In the genomic region with DNA sequence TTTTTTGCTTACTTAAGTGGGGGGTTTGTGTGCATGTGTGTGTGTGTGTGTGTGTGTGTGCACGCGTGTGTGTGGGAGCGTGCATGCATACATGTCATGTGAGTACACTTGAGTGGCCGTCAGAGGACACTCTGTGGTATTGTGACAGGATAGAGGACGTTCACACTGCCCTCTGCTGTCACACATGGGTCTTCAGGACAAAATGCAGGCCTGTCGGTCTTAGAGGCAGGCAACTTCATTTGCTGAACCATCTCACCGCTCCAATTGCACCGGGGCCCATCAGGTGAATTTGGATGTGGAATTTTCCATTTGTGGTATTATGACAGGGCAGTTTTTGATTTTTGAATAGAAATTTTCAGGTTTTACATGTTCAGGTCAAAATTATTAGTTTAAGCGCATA, we compare ENCODE assay signal across 9 mouse cellular contexts. TPM values are rescaled to one million over a fixed set of nuclear protein-coding genes. Genes with fewer than 3 reads are reported as not detected.
DNase-seq lines count a peak whose midpoint lies in the region; ATAC-seq lines count a peak whose summit lies in the region.
"Had no signal": no experiment of that assay in that cellular context is flagged by ENCODE, and none has a peak within 500 bp of the region (broad histone marks: within the 10 kb centered on the region; RNA-seq: fewer than 3 reads in every experiment).

No protein-coding gene starts in this region.

- H3K27me3 ChIP-seq in forebrain, embryonic 10.5 days (ENCODE audit: poor library complexity, severe bottlenecking), result no peaks in the 10 kb centered on the region
- no peaks in the 10 kb centered on the region for H3K27me3 ChIP-seq in forebrain, embryonic 16.5 days (replicated peaks; ENCODE audit: control insufficient read depth, insufficient read depth, low read length)
- H3K27me3 ChIP-seq in neural tube, embryonic 11.5 days (ENCODE audit: control insufficient read depth, insufficient read depth, low read length), result no peaks in the 10 kb centered on the region
- H3K27me3 ChIP-seq in embryonic facial prominence, embryonic 12.5 days, result no peaks in the 10 kb centered on the region
- H3K27me3 ChIP-seq: Patski had no signal

- no peaks in the 10 kb centered on the region for H3K9me3 ChIP-seq in forebrain, embryonic 10.5 days
- H3K9me3 ChIP-seq in forebrain, embryonic 16.5 days (ENCODE audit: control insufficient read depth, low read length), result no peaks in the 10 kb centered on the region
- no peaks in the 10 kb centered on the region for H3K9me3 ChIP-seq in neural tube, embryonic 11.5 days (ENCODE audit: control insufficient read depth, low read length)
- no peaks in the 10 kb centered on the region for H3K9me3 ChIP-seq in embryonic facial prominence, embryonic 12.5 days

- H3K4me2 ChIP-seq in forebrain, embryonic 16.5 days (ENCODE audit: low read length), result no peak overlapping the region
- H3K4me2 ChIP-seq in neural tube, embryonic 11.5 days (ENCODE audit: low read depth), result no peak overlapping the region
- H3K4me2 ChIP-seq in embryonic facial prominence, embryonic 12.5 days (replicated peaks), result no peak overlapping the region

- peaks cover 11% of the 10 kb centered on the region; the same call in 1 of the 2 replicates for H3K4me1 ChIP-seq in forebrain, embryonic 10.5 days
- no peaks in the 10 kb centered on the region for H3K4me1 ChIP-seq in forebrain, embryonic 16.5 days (replicated peaks; ENCODE audit: control insufficient read depth, insufficient read depth, low read length)
- H3K4me1 ChIP-seq in neural tube, embryonic 11.5 days (ENCODE audit: control insufficient read depth, insufficient read depth, low read length), result no peaks in the 10 kb centered on the region
- 0 out of 2 replicates have a peak, but pooled peaks cover under 1% of the 10 kb centered on the region for H3K4me1 ChIP-seq in embryonic facial prominence, embryonic 12.5 days

- no peak overlapping the region for H3K9ac ChIP-seq in forebrain, embryonic 16.5 days (replicated peaks; ENCODE audit: low read depth, low read length)
- H3K9ac ChIP-seq in neural tube, embryonic 11.5 days (ENCODE audit: low read length), result no peak overlapping the region
- H3K9ac ChIP-seq in embryonic facial prominence, embryonic 12.5 days, result no peak overlapping the region

- peaks cover 59% of the 10 kb centered on the region for H3K36me3 ChIP-seq in forebrain, embryonic 10.5 days (replicated peaks)
- H3K36me3 ChIP-seq in forebrain, embryonic 16.5 days (ENCODE audit: control insufficient read depth, insufficient read depth), result peaks cover 7% of the 10 kb centered on the region
- peaks cover 2% of the 10 kb centered on the region for H3K36me3 ChIP-seq in neural tube, embryonic 11.5 days (ENCODE audit: control insufficient read depth, insufficient read depth, low read length)
- H3K36me3 ChIP-seq in embryonic facial prominence, embryonic 12.5 days, result peaks cover 55% of the 10 kb centered on the region

- DNase-seq in forebrain, embryonic 10.5 days (ENCODE audit: extremely low spot score, low spot score), result no peak
- peak; percentile 56 for DNase-seq in neural tube, embryonic 11.5 days (ENCODE audit: low spot score)
- no peak for DNase-seq in neural tube, embryonic 10.5 days (ENCODE audit: extremely low spot score, low spot score)
- peak; percentile 64 for DNase-seq in lung, postnatal 10 days
- peak; percentile 52 for DNase-seq in thymus, postnatal 14 days
- DNase-seq in layer of hippocampus, adult 8-10 months (ENCODE audit: low spot score in 2 of 2), result no peak

- no peak for ATAC-seq in forebrain, embryonic 16.5 days
- peak; percentile 63; the same call in 1 of the 2 replicates for ATAC-seq in neural tube, embryonic 11.5 days (ENCODE audit: insufficient read depth, low FRiP score, low TSS enrichment)
- 0 out of 2 replicates have a peak, but pooled peaks have one; percentile 25 for ATAC-seq in embryonic facial prominence, embryonic 12.5 days (ENCODE audit: insufficient number of reproducible peaks, insufficient read depth, low FRiP score, low TSS enrichment)
- ATAC-seq: Patski had no signal

- WGBS in forebrain, embryonic 10.5 days, result 60% methylated on average over 9 of the region's 9 CpGs
- 55% methylated on average over 9 of the region's 9 CpGs for WGBS in forebrain, embryonic 16.5 days
- 56% methylated on average over 9 of the region's 9 CpGs for WGBS in neural tube, embryonic 11.5 days
- 56% methylated on average over 9 of the region's 9 CpGs for WGBS in embryonic facial prominence, embryonic 12.5 days

- 0 out of 2 replicates have a peak overlapping the region, but pooled peaks have one; percentile 17 for H3K4me3 ChIP-seq in forebrain, embryonic 10.5 days
- no peak overlapping the region for H3K4me3 ChIP-seq in forebrain, embryonic 16.5 days (replicated peaks; ENCODE audit: low read length)
- H3K4me3 ChIP-seq in neural tube, embryonic 11.5 days (ENCODE audit: low read depth, low read length), result no peak overlapping the region
- H3K4me3 ChIP-seq in embryonic facial prominence, embryonic 12.5 days, result no peak overlapping the region

- H3K27ac ChIP-seq in forebrain, embryonic 10.5 days, result no peak overlapping the region
- no peak overlapping the region for H3K27ac ChIP-seq in forebrain, embryonic 16.5 days (ENCODE audit: low read length)
- H3K27ac ChIP-seq in neural tube, embryonic 11.5 days (ENCODE audit: low read depth, low read length), result no peak overlapping the region
- no peak overlapping the region for H3K27ac ChIP-seq in embryonic facial prominence, embryonic 12.5 days

RNA-seq across cellular contexts. Expression of a gene that starts 14.2 kb away (rescaled TPM):
- polyA plus RNA-seq in forebrain, embryonic 10.5 days (2016; fragmentation: Nextera tagmentation; extraction: Ambion mirVana), result 27.2 and 28.0 TPM in 2 replicates
- polyA plus RNA-seq in forebrain, embryonic 16.5 days (2015; fragmentation: Nextera tagmentation; extraction: Ambion mirVana), result 118 and 124 TPM in 2 replicates
- 35.8 and 40.8 TPM in 2 replicates for polyA plus RNA-seq in neural tube, embryonic 11.5 days (2014; fragmentation: Nextera tagmentation; extraction: Ambion mirVana)
- polyA plus RNA-seq in embryonic facial prominence, embryonic 12.5 days (2016; fragmentation: Nextera tagmentation; extraction: Ambion mirVana), result 47.5 and 48.9 TPM in 2 replicates
- 10 to 100 TPM; 38.9 to 52.7 (median 46.3) TPM for total RNA-seq in layer of hippocampus, adult 8-10 months (2022)

RNA-seq across cellular contexts. Expression of a gene that starts 36.5 kb away (rescaled TPM):
- polyA plus RNA-seq in forebrain, embryonic 10.5 days (2016; fragmentation: Nextera tagmentation; extraction: Ambion mirVana), result 32.7 and 33.8 TPM in 2 replicates
- polyA plus RNA-seq in forebrain, embryonic 16.5 days (2015; fragmentation: Nextera tagmentation; extraction: Ambion mirVana), result 93.8 and 101 TPM in 2 replicates
- 51.9 and 57.4 TPM in 2 replicates for polyA plus RNA-seq in neural tube, embryonic 11.5 days (2014; fragmentation: Nextera tagmentation; extraction: Ambion mirVana)
- 31.2 and 31.4 TPM in 2 replicates for polyA plus RNA-seq in embryonic facial prominence, embryonic 12.5 days (2016; fragmentation: Nextera tagmentation; extraction: Ambion mirVana)
- 100 to 1,000 TPM in 2 of 4 experiments, 10 to 100 TPM in 2; 78.8 to 108 (median 89.8) TPM for total RNA-seq in layer of hippocampus, adult 8-10 months (2022)

RNA-seq across cellular contexts. Expression of a gene that starts 57.7 kb away (rescaled TPM):
- polyA plus RNA-seq in forebrain, embryonic 10.5 days (2016; fragmentation: Nextera tagmentation; extraction: Ambion mirVana), result 2.9 and 4.0 TPM in 2 replicates
- 6.9 and 8.5 TPM in 2 replicates for polyA plus RNA-seq in forebrain, embryonic 16.5 days (2015; fragmentation: Nextera tagmentation; extraction: Ambion mirVana)
- polyA plus RNA-seq in neural tube, embryonic 11.5 days (2014; fragmentation: Nextera tagmentation; extraction: Ambion mirVana), result 4.8 and 5.0 TPM in 2 replicates
- polyA plus RNA-seq in embryonic facial prominence, embryonic 12.5 days (2016; fragmentation: Nextera tagmentation; extraction: Ambion mirVana), result 4.8 and 5.4 TPM in 2 replicates
- total RNA-seq in layer of hippocampus, adult 8-10 months (2022), result 10 to 100 TPM in 1 of 4 experiments, 1 to 10 TPM in 3; 7.6 to 13.5 (median 8.8) TPM

Comparison
In these comparisons a context has a peak if more than half of its experiments do, and no peak if none do; other contexts are left out.
1. DNase-seq: peak in neural tube, embryonic 11.5 days (single experiment), lung, postnatal 10 days (single experiment) and thymus, postnatal 14 days (single experiment); none in forebrain, embryonic 10.5 days (single experiment), neural tube, embryonic 10.5 days (single experiment) and layer of hippocampus, adult 8-10 months (0 of 2).